8 mouse cellular contexts compared by ENCODE assay signal in genomic region chr6:115990479-115990878, GRCm38 (mm10). TPM values are rescaled to one million over a fixed set of nuclear protein-coding genes. Genes with fewer than 3 reads are reported as not detected.
A peak's percentile ranks its signal among the peaks of the same experiment; 100 is the strongest.
DNase-seq lines count a peak whose midpoint lies in the region; ATAC-seq and TF ChIP-seq lines count a peak whose summit lies in the region.
"Had no signal": no experiment of that assay in that cellular context is flagged by ENCODE, and none has a peak within 500 bp of the region (broad histone marks: within the 10 kb centered on the region; RNA-seq: fewer than 3 reads in every experiment).

No protein-coding gene starts in this region.

- H3K4me3 ChIP-seq in lung, embryonic 14.5 days (ENCODE audit: low read depth, low read length), result peak overlapping the region; percentile 70
- peak overlapping the region; percentile 65 for H3K4me3 ChIP-seq in embryonic facial prominence, embryonic 15.5 days (replicated peaks)
- H3K4me3 ChIP-seq in hindbrain, embryonic 12.5 days, result no peak overlapping the region
- H3K4me3 ChIP-seq in liver, postnatal 0 days (ENCODE audit: low read depth, low read length), result 0 out of 2 replicates have a peak overlapping the region, but pooled peaks have one; percentile 57

- no peak for TF ChIP-seq CTCF in lung, embryonic 14.5 days (IDR thresholded peaks at IDR 0.05; ENCODE audit: low read depth)
- TF ChIP-seq CTCF in liver, postnatal 0 days (IDR thresholded peaks at IDR 0.05; ENCODE audit: low read depth), result no peak

- H3K9me3 ChIP-seq in lung, embryonic 14.5 days (ENCODE audit: low read depth, low read length), result no peaks in the 10 kb centered on the region
- no peaks in the 10 kb centered on the region for H3K9me3 ChIP-seq in embryonic facial prominence, embryonic 15.5 days (replicated peaks)
- H3K9me3 ChIP-seq in hindbrain, embryonic 12.5 days (replicated peaks), result no peaks in the 10 kb centered on the region
- no peaks in the 10 kb centered on the region for H3K9me3 ChIP-seq in liver, postnatal 0 days (ENCODE audit: low read length)

- H3K27ac ChIP-seq in lung, embryonic 14.5 days (ENCODE audit: low read depth), result no peak overlapping the region
- no peak overlapping the region for H3K27ac ChIP-seq in embryonic facial prominence, embryonic 15.5 days (replicated peaks)
- no peak overlapping the region for H3K27ac ChIP-seq in hindbrain, embryonic 12.5 days
- no peak overlapping the region for H3K27ac ChIP-seq in liver, postnatal 0 days (ENCODE audit: low read depth)

- TF ChIP-seq EP300 in liver, postnatal 0 days (IDR thresholded peaks at IDR 0.05; ENCODE audit: low read depth), result no peak

- H3K4me1 ChIP-seq in lung, embryonic 14.5 days (ENCODE audit: insufficient read depth), result peaks cover 20% of the 10 kb centered on the region
- H3K4me1 ChIP-seq in embryonic facial prominence, embryonic 15.5 days, result peaks cover 79% of the 10 kb centered on the region
- H3K4me1 ChIP-seq in hindbrain, embryonic 12.5 days, result peaks cover 54% of the 10 kb centered on the region
- peaks cover 13% of the 10 kb centered on the region for H3K4me1 ChIP-seq in liver, postnatal 0 days (ENCODE audit: insufficient read depth)

- peaks cover 21% of the 10 kb centered on the region for H3K36me3 ChIP-seq in lung, embryonic 14.5 days (ENCODE audit: insufficient read depth)
- H3K36me3 ChIP-seq in embryonic facial prominence, embryonic 15.5 days, result no peaks in the 10 kb centered on the region
- H3K36me3 ChIP-seq in hindbrain, embryonic 12.5 days, result no peaks in the 10 kb centered on the region
- no peaks in the 10 kb centered on the region for H3K36me3 ChIP-seq in liver, postnatal 0 days (replicated peaks; ENCODE audit: insufficient read depth, low read length)

- H3K27me3 ChIP-seq in lung, embryonic 14.5 days (ENCODE audit: insufficient read depth, low read length), result peaks cover 18% of the 10 kb centered on the region
- H3K27me3 ChIP-seq in embryonic facial prominence, embryonic 15.5 days, result peaks cover 17% of the 10 kb centered on the region
- peaks cover 60% of the 10 kb centered on the region for H3K27me3 ChIP-seq in hindbrain, embryonic 12.5 days
- peaks cover 35% of the 10 kb centered on the region for H3K27me3 ChIP-seq in liver, postnatal 0 days (ENCODE audit: insufficient read depth, low read length)

- peak overlapping the region; percentile 77 for H3K9ac ChIP-seq in lung, embryonic 14.5 days
- no peak overlapping the region for H3K9ac ChIP-seq in embryonic facial prominence, embryonic 15.5 days
- H3K9ac ChIP-seq in hindbrain, embryonic 12.5 days, result no peak overlapping the region
- H3K9ac ChIP-seq in liver, postnatal 0 days (replicated peaks), result no peak overlapping the region

- DNase-seq in lung, embryonic 14.5 days, result no peak
- DNase-seq in lung, postnatal 14 days, result no peak
- no peak for DNase-seq in liver, postnatal 0 days
- no peak for DNase-seq in layer of hippocampus, postnatal 36 days
- no peak for DNase-seq in right cerebral cortex, postnatal 14 days

- H3K4me2 ChIP-seq in lung, embryonic 14.5 days, result peak overlapping the region; percentile 91
- H3K4me2 ChIP-seq in embryonic facial prominence, embryonic 15.5 days (replicated peaks), result peak overlapping the region; percentile 92
- H3K4me2 ChIP-seq in hindbrain, embryonic 12.5 days (replicated peaks), result peak overlapping the region; percentile 21; the same call in 1 of the 2 replicates
- H3K4me2 ChIP-seq in liver, postnatal 0 days (ENCODE audit: low read depth, low read length), result peak overlapping the region; percentile 48

- no peak for ATAC-seq in lung, embryonic 14.5 days (ENCODE audit: insufficient read depth)
- no peak for ATAC-seq in embryonic facial prominence, embryonic 15.5 days (ENCODE audit: insufficient number of reproducible peaks, low FRiP score, low TSS enrichment, low read depth)
- ATAC-seq in hindbrain, embryonic 12.5 days (ENCODE audit: low FRiP score), result no peak
- ATAC-seq in liver, postnatal 0 days, result no peak

- WGBS in lung, embryonic 14.5 days, result 79% methylated on average over 9 of the region's 9 CpGs
- WGBS in embryonic facial prominence, embryonic 15.5 days, result 74% methylated on average over 9 of the region's 9 CpGs
- WGBS in hindbrain, embryonic 12.5 days, result 88% methylated on average over 9 of the region's 9 CpGs
- WGBS in liver, postnatal 0 days (ENCODE audit: insufficient replicate concordance), result 63% methylated on average over 9 of the region's 9 CpGs

RNA-seq across cellular contexts. Expression of gene Plxnd1, which starts 4.3 kb away (rescaled TPM):
- 81.9 and 84.2 TPM in 2 replicates for polyA plus RNA-seq in lung, embryonic 14.5 days (2014; fragmentation: Nextera tagmentation; extraction: Ambion mirVana)
- polyA plus RNA-seq in embryonic facial prominence, embryonic 15.5 days (2015; fragmentation: Nextera tagmentation; extraction: Ambion mirVana), result 29.4 and 33.5 TPM in 2 replicates
- polyA plus RNA-seq in hindbrain, embryonic 12.5 days (2016; fragmentation: Nextera tagmentation; extraction: Ambion mirVana), result 21.9 and 24.5 TPM in 2 replicates
- polyA plus RNA-seq in liver, postnatal 0 days (2015; fragmentation: Nextera tagmentation; extraction: Ambion mirVana), result 8.5 and 8.7 TPM in 2 replicates
- 10 to 100 TPM; 19.6 to 22.9 TPM for total RNA-seq in layer of hippocampus, postnatal 36 days (2021)

RNA-seq across cellular contexts. Expression of gene H1foo, which starts 45.7 kb away (rescaled TPM):
- polyA plus RNA-seq in lung, embryonic 14.5 days (2014; fragmentation: Nextera tagmentation; extraction: Ambion mirVana), result not detected in 2 replicates
- not detected in 2 replicates for polyA plus RNA-seq in embryonic facial prominence, embryonic 15.5 days (2015; fragmentation: Nextera tagmentation; extraction: Ambion mirVana)
- polyA plus RNA-seq in hindbrain, embryonic 12.5 days (2016; fragmentation: Nextera tagmentation; extraction: Ambion mirVana), result not detected in 2 replicates
- polyA plus RNA-seq in liver, postnatal 0 days (2015; fragmentation: Nextera tagmentation; extraction: Ambion mirVana), result not detected in 2 replicates
- not detected for total RNA-seq in layer of hippocampus, postnatal 36 days (2021)
- total RNA-seq: left cerebral cortex, adult 18-20 months had no signal

RNA-seq across cellular contexts. Expression of gene Rho, which starts 58.9 kb away (rescaled TPM):
- 0.09 and 0.18 TPM in 2 replicates for polyA plus RNA-seq in lung, embryonic 14.5 days (2014; fragmentation: Nextera tagmentation; extraction: Ambion mirVana)
- polyA plus RNA-seq in embryonic facial prominence, embryonic 15.5 days (2015; fragmentation: Nextera tagmentation; extraction: Ambion mirVana), result 0.12 and 0.53 TPM in 2 replicates
- 0.16 and 0.19 TPM in 2 replicates for polyA plus RNA-seq in hindbrain, embryonic 12.5 days (2016; fragmentation: Nextera tagmentation; extraction: Ambion mirVana)
- not detected in 2 replicates for polyA plus RNA-seq in liver, postnatal 0 days (2015; fragmentation: Nextera tagmentation; extraction: Ambion mirVana)
- under 1 TPM; 0.52 to 0.83 TPM for total RNA-seq in layer of hippocampus, postnatal 36 days (2021)

Comparison
In these comparisons a context has a peak if more than half of its experiments do, and no peak if none do; other contexts are left out.
1. H3K4me2 ChIP-seq: peak in every context shown above with its lines; median percentile 92 in embryonic facial prominence, embryonic 15.5 days; 91 in lung, embryonic 14.5 days; 48 in liver, postnatal 0 days; 21 in hindbrain, embryonic 12.5 days.